Mouse (Mus musculus) cerebellum, postnatal 4 days (tissue): Measurements from ENCODE around the gene Psme3.
"Not testable (repeated sequence)": the region's sequence is repeated elsewhere in the genome, so short reads cannot be mapped to it uniquely, and the experiment has no call there.

Source experiments
- DNase-seq, 2 experiments: peaks; one replicate each; pipeline ENCODE4 v3.0.0; 2022; ENCODE audit warnings: low spot score in 2 of 2, mixed read lengths in 1 of 2

Gene Psme3

GRCm38 (mm10) chr11:101312150-101312549 is 3.9 kb upstream of the Psme3 start:
- DNase-seq, result no peak

GRCm38 (mm10) chr11:101314567-101314966 is 1.4 kb upstream of the Psme3 start:
- no peak for DNase-seq

GRCm38 (mm10) chr11:101315082-101315650 is 847 bp upstream of the Psme3 start:
- no peak for DNase-seq

GRCm38 (mm10) chr11:101316501-101316917 is 496 bp downstream of the Psme3 start:
- DNase-seq, result peak in 1 of 2 experiments; percentile 14

GRCm38 (mm10) chr11:101323609-101324008 is 7.6 kb downstream of the Psme3 start:
- DNase-seq, result peak; percentile 48 to 77

GRCm38 (mm10) chr11:101324763-101325162 is 8.8 kb downstream of the Psme3 start, which contains the start of gene Aoc2:
Gene Aoc2 (plus strand): TSS chr11:101325063.
- no peak for DNase-seq

- not testable (repeated sequence) for DNase-seq
Observed at GRCm38 (mm10) chr11:101325201-101325600, 9.2 kb downstream of the Psme3 start.

- DNase-seq, result no peak
Observed at GRCm38 (mm10) chr11:101326147-101326546, 10.1 kb downstream of the Psme3 start.

GRCm38 (mm10) chr11:101327311-101327710 is 11.3 kb downstream of the Psme3 start:
- DNase-seq, result no peak

GRCm38 (mm10) chr11:101328941-101329635 is 13.1 kb downstream of the Psme3 start:
- DNase-seq, result no peak

- no peak for DNase-seq
Observed at GRCm38 (mm10) chr11:101330371-101330924, 14.4 kb downstream of the Psme3 start, which contains the start of gene Aoc3. Gene Aoc3 (plus strand): TSS chr11:101330605.

GRCm38 (mm10) chr11:101330961-101331360 is 14.9 kb downstream of the Psme3 start:
- not testable (repeated sequence) for DNase-seq

- no peak for DNase-seq
Observed at GRCm38 (mm10) chr11:101332537-101332936, 16.5 kb downstream of the Psme3 start.

- DNase-seq, result no peak
Observed at GRCm38 (mm10) chr11:101334023-101334422, 18.0 kb downstream of the Psme3 start.

GRCm38 (mm10) chr11:101334516-101334915 is 18.5 kb downstream of the Psme3 start:
- DNase-seq, result no peak

- DNase-seq, result no peak
Observed at GRCm38 (mm10) chr11:101335685-101336084, 19.7 kb downstream of the Psme3 start.

GRCm38 (mm10) chr11:101338123-101338760 is 22.2 kb downstream of the Psme3 start:
- DNase-seq, result no peak

GRCm38 (mm10) chr11:101347083-101347775 is 31.2 kb downstream of the Psme3 start:
- DNase-seq, result no peak

- no peak for DNase-seq
Observed at GRCm38 (mm10) chr11:101348774-101349173, 32.8 kb downstream of the Psme3 start.

- DNase-seq, result no peak
Observed at GRCm38 (mm10) chr11:101349216-101349615, 33.2 kb downstream of the Psme3 start.

GRCm38 (mm10) chr11:101351100-101351720 is 35.2 kb downstream of the Psme3 start:
- no peak for DNase-seq
